35 mouse cellular contexts compared by ENCODE assay signal in genomic region chr19:11196546-11196945, GRCm38 (mm10). TPM values are rescaled to one million over a fixed set of nuclear protein-coding genes. Genes with fewer than 3 reads are reported as not detected.
A peak's percentile ranks its signal among the peaks of the same experiment; 100 is the strongest.
DNase-seq lines count a peak whose midpoint lies in the region; ATAC-seq and TF ChIP-seq lines count a peak whose summit lies in the region.
"Had no signal": no experiment of that assay in that cellular context is flagged by ENCODE, and none has a peak within 500 bp of the region (broad histone marks: within the 10 kb centered on the region; RNA-seq: fewer than 3 reads in every experiment).

Ms4a13 (minus strand) TSS chr19:11196737.

- peak; percentile 74; the same call in 1 of the 2 replicates for TF ChIP-seq POLR2A in testis, adult 2 months (IDR thresholded peaks at IDR 0.05; ENCODE audit: control insufficient read depth, low read depth, low read length)

- ATAC-seq in liver, postnatal 0 days: no peak
- no peak for ATAC-seq in intestine, embryonic 15.5 days
- ATAC-seq: activated CD4-positive, CD25-positive, alpha-beta regulatory T cell, adult 4 months; CD4-positive, CD25-positive, alpha-beta regulatory T cell, adult 4 months; forebrain, embryonic 15.5 days; hindbrain, embryonic 16.5 days; intestine, embryonic 16.5 days; Patski had no signal

- no peak within 1 kb of the TSS for H3K9ac ChIP-seq in liver, postnatal 0 days (replicated peaks)
- H3K9ac ChIP-seq in intestine, embryonic 15.5 days: no peak within 1 kb of the TSS
- H3K9ac ChIP-seq: embryonic facial prominence, embryonic 13.5 days; forebrain, embryonic 12.5 days; forebrain, embryonic 15.5 days; hindbrain, embryonic 13.5 days had no signal

- no peak within 1 kb of the TSS for H3K27ac ChIP-seq in liver, postnatal 0 days (ENCODE audit: low read depth)
- peak within 1 kb of the TSS; percentile 79 for H3K27ac ChIP-seq in testis, adult 2 months (ENCODE audit: control insufficient read depth, insufficient read depth, low read depth, low read length)
- H3K27ac ChIP-seq in intestine, embryonic 15.5 days: no peak within 1 kb of the TSS
- H3K27ac ChIP-seq: embryonic facial prominence, embryonic 10.5 days; embryonic facial prominence, embryonic 13.5 days; forebrain, embryonic 12.5 days; forebrain, embryonic 15.5 days; hindbrain, embryonic 10.5 days; hindbrain, embryonic 13.5 days had no signal

- no peaks in the 10 kb centered on the region for H3K4me1 ChIP-seq in liver, postnatal 0 days (ENCODE audit: insufficient read depth)
- H3K4me1 ChIP-seq in testis, adult 2 months (ENCODE audit: control insufficient read depth, insufficient read depth, low read length): no peaks in the 10 kb centered on the region; the same call in 1 of the 2 replicates
- H3K4me1 ChIP-seq in intestine, embryonic 15.5 days (replicated peaks): no peaks in the 10 kb centered on the region
- H3K4me1 ChIP-seq: embryonic facial prominence, embryonic 10.5 days; embryonic facial prominence, embryonic 13.5 days; forebrain, embryonic 12.5 days; forebrain, embryonic 15.5 days; hindbrain, embryonic 10.5 days; hindbrain, embryonic 13.5 days had no signal

- TF ChIP-seq EP300 in liver, postnatal 0 days (IDR thresholded peaks at IDR 0.05; ENCODE audit: low read depth): no peak

- H3K36me3 ChIP-seq in liver, postnatal 0 days (replicated peaks; ENCODE audit: insufficient read depth, low read length): no peaks in the 10 kb centered on the region
- H3K36me3 ChIP-seq in testis, adult 2 months (ENCODE audit: control insufficient read depth, insufficient read depth, low read length): no peaks in the 10 kb centered on the region
- no peaks in the 10 kb centered on the region for H3K36me3 ChIP-seq in intestine, embryonic 15.5 days
- H3K36me3 ChIP-seq: embryonic facial prominence, embryonic 10.5 days; embryonic facial prominence, embryonic 13.5 days; forebrain, embryonic 12.5 days; forebrain, embryonic 15.5 days; G1E; hindbrain, embryonic 10.5 days; hindbrain, embryonic 13.5 days had no signal

- no peak within 1 kb of the TSS for H3K4me3 ChIP-seq in liver, postnatal 0 days (ENCODE audit: low read depth, low read length)
- peak within 1 kb of the TSS; percentile 98 for H3K4me3 ChIP-seq in testis, adult 2 months (ENCODE audit: control insufficient read depth, low read depth, low read length)
- no peak within 1 kb of the TSS for H3K4me3 ChIP-seq in intestine, embryonic 15.5 days (replicated peaks)
- H3K4me3 ChIP-seq: embryonic facial prominence, embryonic 10.5 days; embryonic facial prominence, embryonic 13.5 days; erythroblast, embryonic 14.5 days; forebrain, embryonic 12.5 days; forebrain, embryonic 15.5 days; hindbrain, embryonic 10.5 days; hindbrain, embryonic 13.5 days had no signal

- DNase-seq in liver: peak; percentile 3
- no peak for DNase-seq in liver, postnatal 0 days
- DNase-seq in testis, postnatal 10 days (ENCODE audit: low spot score): no peak
- peak; percentile 85 for DNase-seq in R1 (ENCODE audit: low read depth, low spot score)
- DNase-seq in adrenal gland, adult 8-10 months: no peak
- DNase-seq: adrenal gland, postnatal 10 days; adrenal gland, postnatal 36 days; cerebellum, adult 18-20 months; cerebellum, adult 9-10 months; cerebellum, postnatal 14 days; gastrocnemius, postnatal 10 days; gastrocnemius, postnatal 36 days had no signal

- no peaks in the 10 kb centered on the region for H3K27me3 ChIP-seq in liver, postnatal 0 days (ENCODE audit: insufficient read depth, low read length)
- no peaks in the 10 kb centered on the region for H3K27me3 ChIP-seq in testis, adult 2 months (ENCODE audit: control insufficient read depth, insufficient read depth, low read length)
- H3K27me3 ChIP-seq in intestine, embryonic 15.5 days (replicated peaks): no peaks in the 10 kb centered on the region
- H3K27me3 ChIP-seq: embryonic facial prominence, embryonic 13.5 days; forebrain, embryonic 12.5 days; forebrain, embryonic 15.5 days; hindbrain, embryonic 13.5 days had no signal

- TF ChIP-seq CTCF in liver, postnatal 0 days (IDR thresholded peaks at IDR 0.05; ENCODE audit: low read depth): no peak
- peak; percentile 9; the same call in 1 of the 2 replicates for TF ChIP-seq CTCF in testis, adult 2 months (IDR thresholded peaks at IDR 0.05; ENCODE audit: control insufficient read depth, insufficient read depth, insufficient replicate concordance, low read depth, low read length)

- H3K9me3 ChIP-seq in liver, postnatal 0 days (ENCODE audit: low read length): no peaks in the 10 kb centered on the region
- no peaks in the 10 kb centered on the region for H3K9me3 ChIP-seq in intestine, embryonic 15.5 days
- H3K9me3 ChIP-seq: embryonic facial prominence, embryonic 10.5 days; embryonic facial prominence, embryonic 13.5 days; forebrain, embryonic 12.5 days; forebrain, embryonic 15.5 days; G1E; hindbrain, embryonic 10.5 days; hindbrain, embryonic 13.5 days had no signal

- H3K4me2 ChIP-seq in liver, postnatal 0 days (ENCODE audit: low read depth, low read length): no peak within 1 kb of the TSS
- H3K4me2 ChIP-seq in intestine, embryonic 15.5 days (replicated peaks): no peak within 1 kb of the TSS
- H3K4me2 ChIP-seq: embryonic facial prominence, embryonic 13.5 days; forebrain, embryonic 12.5 days; forebrain, embryonic 15.5 days; heart, embryonic 11.5 days; hindbrain, embryonic 13.5 days had no signal

- WGBS in liver, postnatal 0 days (ENCODE audit: insufficient replicate concordance): 68% methylated on average over 12 of the region's 12 CpGs
- WGBS in intestine, embryonic 15.5 days: 67% methylated on average over 12 of the region's 12 CpGs

RNA-seq across cellular contexts. Expression of gene Ms4a13, which starts in this region (rescaled TPM):
- not detected in 2 replicates for polyA plus RNA-seq in liver, postnatal 0 days (2015; fragmentation: Nextera tagmentation; extraction: Ambion mirVana)
- 103 and 113 TPM in 2 replicates for polyA plus RNA-seq in testis, adult 2 months (2012; rRNA removed)
- polyA plus RNA-seq in intestine, embryonic 15.5 days (2015; fragmentation: Nextera tagmentation; extraction: Ambion mirVana): not detected in 2 replicates
- not detected for total RNA-seq in adrenal gland, adult 8-10 months (2022)
- total RNA-seq: adrenal gland, postnatal 10 days; adrenal gland, postnatal 36 days; G1E; gastrocnemius, adult 18-20 months; gastrocnemius, postnatal 10 days; gastrocnemius, postnatal 36 days; granulocyte monocyte progenitor cell, adult 5-6 weeks; heart, adult 8-10 months; heart, postnatal 25 days had no signal
- polyA plus RNA-seq: activated CD4-positive, CD25-positive, alpha-beta regulatory T cell, adult 4 months; C2C12; CD4-positive, CD25-positive, alpha-beta regulatory T cell, adult 4 months; embryonic facial prominence, embryonic 10.5 days; embryonic facial prominence, embryonic 13.5 days; erythroblast, embryonic 14.5 days; forebrain, embryonic 12.5 days; forebrain, embryonic 15.5 days; G1E; heart, embryonic 11.5 days; heart, embryonic 14.5 days; heart, postnatal 0 days; hindbrain, embryonic 10.5 days; hindbrain, embryonic 13.5 days; hindbrain, embryonic 16.5 days; intestine, embryonic 16.5 days; Patski had no signal

Comparison
In these comparisons a context has a peak if more than half of its experiments do, and no peak if none do; other contexts are left out.
1. RNA of gene Ms4a13 (polyA plus RNA-seq): 103 to 113 TPM in testis, adult 2 months; not detected in liver, postnatal 0 days and not detected in intestine, embryonic 15.5 days; every median in the first group is over 100 times any median in the second.
2. DNase-seq: peak in liver (single experiment) and R1 (single experiment); none in liver, postnatal 0 days (single experiment), testis, postnatal 10 days (single experiment) and adrenal gland, adult 8-10 months (single experiment).